Mouse (Mus musculus) 3T3-L1 (cell line): ENCODE measurements around the gene Ankrd33.

Source experiments
- DNase-seq: peaks from one replicate; pipeline ENCODE4 v3.0.0-alpha.2; 2015; ENCODE audit warnings: low read depth, low spot score

Gene Ankrd33

GRCm38 (mm10) chr15:101086451-101086850 lies 29.1 kb upstream of the Ankrd33 start:
- no peak for DNase-seq

DNA sequence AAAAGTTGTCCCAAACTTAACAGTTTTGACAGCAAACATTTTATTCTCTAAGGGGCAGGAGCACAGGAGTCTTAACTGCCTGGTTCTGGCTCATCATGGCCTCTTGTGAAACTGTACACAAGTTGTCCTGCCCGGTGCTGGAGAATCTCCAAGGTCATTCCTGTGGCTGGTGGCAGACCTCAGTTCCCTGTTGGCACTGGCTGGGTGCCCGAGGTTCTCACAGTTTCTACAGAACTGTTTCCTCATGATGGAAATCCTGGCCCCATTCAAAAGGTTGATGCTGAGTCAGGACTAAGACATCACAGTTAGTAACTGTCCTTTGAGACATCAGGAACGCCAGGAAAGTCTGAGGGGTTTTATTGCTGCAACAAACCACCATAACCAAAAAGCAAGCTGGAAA lies 28.6 kb upstream of the Ankrd33 start:
- peak; percentile 84 for DNase-seq

- no peak for DNase-seq
Observed at GRCm38 (mm10) chr15:101088291-101088690, 27.3 kb upstream of the Ankrd33 start.

- DNase-seq, result no peak
Observed at GRCm38 (mm10) chr15:101091551-101091950, 24.0 kb upstream of the Ankrd33 start.

DNA sequence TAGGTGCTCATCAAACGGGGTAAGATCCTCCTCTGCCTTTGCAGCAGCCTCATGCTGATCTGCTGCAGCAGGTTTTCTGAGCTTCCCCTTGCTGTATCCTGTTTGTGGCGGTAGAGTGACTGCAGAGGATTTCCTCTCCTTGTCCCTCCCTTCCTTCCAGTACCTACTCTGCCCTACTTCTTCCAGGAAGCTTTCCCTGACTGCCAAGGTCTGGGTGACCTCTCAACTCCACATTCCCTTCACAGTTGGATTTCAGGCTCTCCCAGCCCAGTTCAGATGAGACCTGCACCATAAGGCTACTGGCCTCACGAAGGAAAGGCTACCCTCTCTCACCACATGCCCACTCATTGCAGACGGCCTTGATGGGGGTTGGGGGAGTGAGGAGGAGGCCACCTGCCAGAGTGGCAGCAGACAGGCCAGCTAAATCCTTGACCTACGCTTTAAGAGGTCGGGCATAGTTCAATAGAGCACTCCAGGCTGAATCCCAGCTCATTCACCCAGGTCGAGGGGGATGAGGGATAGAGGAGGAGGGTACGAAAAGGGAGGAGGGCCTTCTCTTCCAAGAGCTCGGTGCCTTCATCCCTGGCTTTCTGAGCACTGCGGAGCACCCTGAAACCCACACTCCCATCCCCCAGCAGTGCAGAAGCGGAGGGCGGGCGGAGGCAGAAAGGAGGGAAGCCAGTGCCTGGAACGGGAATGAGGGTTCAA lies 23.3 kb upstream of the Ankrd33 start:
- DNase-seq, result no peak

- DNase-seq, result no peak
Observed at GRCm38 (mm10) chr15:101092829-101093648, 22.5 kb upstream of the Ankrd33 start.

DNA sequence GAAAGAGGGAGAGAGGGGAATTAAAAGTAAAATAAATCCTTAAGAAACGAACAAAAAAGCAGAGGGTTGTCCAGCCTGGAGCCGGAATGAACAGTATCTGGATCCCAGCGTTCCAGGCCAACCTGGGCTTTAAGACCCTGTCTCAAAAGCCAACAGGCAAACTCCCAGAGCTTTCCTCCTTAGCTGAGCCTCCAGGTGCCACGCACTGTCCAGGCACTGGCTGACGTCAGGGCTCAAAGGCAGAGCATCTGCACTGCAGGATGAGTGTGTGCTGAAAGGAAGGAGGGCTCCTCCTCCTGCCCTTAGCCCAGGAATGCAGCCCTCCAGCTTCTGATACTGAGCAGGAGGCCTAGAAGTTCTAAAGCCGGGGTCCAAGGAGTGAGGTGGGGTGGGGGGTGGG lies 21.6 kb upstream of the Ankrd33 start:
- no peak for DNase-seq

DNA sequence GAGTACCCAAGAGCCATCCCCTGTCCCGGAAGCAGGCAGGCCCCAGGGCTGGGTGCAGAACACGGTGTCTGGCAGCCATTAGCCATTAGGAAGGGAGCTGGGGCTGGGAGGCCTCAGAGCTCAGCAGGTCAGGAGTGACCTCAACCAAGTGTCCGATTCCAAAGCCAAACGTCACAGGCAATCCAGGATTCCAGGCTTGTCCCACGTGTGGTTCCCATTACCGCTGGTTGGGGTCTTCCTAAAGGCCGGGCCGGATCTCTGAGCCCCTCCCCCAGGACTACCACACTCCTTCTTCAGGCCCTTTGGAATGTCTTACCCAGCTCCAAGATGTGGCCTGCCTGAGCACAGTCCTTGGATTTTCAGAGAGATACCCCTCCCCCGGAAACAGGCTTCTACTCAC lies 20.6 kb upstream of the Ankrd33 start:
- no peak for DNase-seq

DNA sequence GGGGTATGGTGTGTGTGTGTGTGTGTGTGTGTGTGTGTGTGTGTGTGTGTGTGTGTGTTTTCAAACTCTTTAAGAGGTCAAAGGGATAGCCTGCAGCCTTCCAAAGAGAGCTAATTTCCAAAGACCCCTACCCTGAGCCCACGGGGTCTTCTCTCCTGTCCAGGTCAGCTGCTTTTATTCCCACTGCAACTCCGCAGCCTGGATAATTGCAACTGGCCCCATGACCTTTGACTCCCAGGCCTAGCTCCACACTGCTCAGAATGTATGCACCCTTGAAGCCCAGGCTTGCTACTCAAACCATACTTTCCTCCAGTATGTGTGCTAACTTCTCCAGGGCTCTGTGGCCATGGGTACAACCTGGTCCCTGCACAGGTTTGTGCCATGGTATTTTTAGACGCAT lies 20.2 kb upstream of the Ankrd33 start:
- DNase-seq, result no peak

DNA sequence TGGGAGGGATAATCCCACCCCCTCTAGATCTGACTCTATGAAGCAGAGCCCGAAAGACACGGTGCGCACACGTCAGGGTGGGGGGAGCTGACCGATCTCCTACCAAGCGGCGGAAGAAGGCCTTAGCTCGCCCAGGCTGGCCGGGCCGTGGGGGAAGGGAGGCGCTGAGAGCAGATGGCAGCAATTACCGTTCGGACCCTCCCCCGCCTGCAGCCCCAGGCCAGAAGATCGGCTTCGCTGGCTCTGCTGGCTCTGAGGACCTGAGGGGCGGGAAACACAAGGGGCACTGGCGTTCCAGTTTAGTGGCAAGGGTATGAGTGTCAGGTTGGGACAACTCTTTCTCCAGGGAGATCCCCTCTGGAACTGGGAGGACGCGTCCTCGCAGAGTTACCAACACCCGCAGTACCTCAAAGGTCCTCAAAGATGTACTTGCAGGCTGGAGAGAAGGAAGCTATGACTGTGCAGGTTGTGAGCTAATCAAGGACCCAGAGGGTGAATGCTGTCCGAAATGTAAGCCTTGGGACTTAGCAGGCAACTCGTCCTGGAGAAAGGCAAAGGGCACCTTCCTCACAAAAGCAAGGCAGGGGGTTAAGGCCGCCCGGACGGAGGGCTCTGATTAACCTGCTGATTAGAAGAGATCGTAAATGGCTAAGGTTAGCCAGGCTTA lies 17.4 kb upstream of the Ankrd33 start:
- DNase-seq, result no peak

GRCm38 (mm10) chr15:101100996-101101395 lies 14.6 kb upstream of the Ankrd33 start:
- no peak for DNase-seq

GRCm38 (mm10) chr15:101103605-101104304 lies 11.8 kb upstream of the Ankrd33 start:
- DNase-seq, result no peak

- DNase-seq, result peak; percentile 87
Observed at GRCm38 (mm10) chr15:101105496-101105994, 10.0 kb upstream of the Ankrd33 start.

DNA sequence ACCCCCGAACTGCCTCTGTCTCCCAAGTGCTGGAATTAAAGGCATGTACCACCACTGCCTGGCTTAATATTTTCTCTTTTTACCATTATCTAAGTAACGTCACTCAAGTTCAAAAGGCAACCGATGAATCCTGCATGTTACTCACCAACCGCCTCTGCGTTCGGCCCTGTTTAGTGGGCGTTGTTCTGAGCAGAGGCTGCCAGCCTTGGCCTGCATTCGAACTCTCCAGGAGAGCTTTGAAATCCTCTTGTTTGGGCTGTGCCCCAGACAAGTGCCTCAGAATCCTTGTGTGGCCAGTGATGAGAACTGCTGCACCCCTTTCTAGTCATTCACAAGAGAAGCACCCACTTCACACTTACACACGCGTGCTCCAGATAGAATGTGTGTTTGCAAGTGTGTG lies 9.5 kb upstream of the Ankrd33 start:
- no peak for DNase-seq

DNA sequence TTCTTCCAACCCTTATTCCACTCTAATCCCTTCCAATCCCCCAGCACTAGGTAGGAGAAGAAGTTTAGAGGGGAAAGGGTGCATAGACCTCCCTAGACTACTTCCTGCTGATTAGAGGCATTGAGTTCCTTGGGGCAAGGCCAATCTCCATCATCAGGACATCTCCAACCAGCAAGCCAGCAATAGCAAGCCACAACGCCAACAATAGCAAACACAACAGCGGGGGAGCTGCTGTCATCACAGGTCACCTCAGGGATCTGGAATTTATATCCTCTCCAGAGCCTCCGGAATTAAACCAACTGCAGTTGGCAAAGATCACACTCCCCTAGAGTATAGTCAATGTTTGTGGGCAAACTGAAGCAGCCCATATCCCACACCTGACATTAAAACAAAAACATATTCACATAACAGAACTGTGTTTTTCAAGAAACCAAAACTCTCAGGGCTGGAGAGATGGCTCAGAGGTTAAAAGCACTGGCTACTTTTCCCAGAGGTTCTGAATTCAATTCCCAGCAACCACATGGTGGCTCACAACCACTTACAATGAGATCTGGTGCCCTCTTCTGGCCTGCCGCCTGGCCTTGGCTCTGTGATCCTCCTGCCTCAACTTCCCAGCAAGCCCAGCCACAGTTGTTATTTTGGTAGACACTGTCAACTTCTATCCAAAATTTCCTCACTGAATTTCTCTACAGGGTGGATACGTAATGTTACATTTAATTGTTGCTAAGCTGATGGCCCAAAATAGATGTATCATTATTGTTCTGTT lies 7.5 kb upstream of the Ankrd33 start:
- no peak for DNase-seq

DNA sequence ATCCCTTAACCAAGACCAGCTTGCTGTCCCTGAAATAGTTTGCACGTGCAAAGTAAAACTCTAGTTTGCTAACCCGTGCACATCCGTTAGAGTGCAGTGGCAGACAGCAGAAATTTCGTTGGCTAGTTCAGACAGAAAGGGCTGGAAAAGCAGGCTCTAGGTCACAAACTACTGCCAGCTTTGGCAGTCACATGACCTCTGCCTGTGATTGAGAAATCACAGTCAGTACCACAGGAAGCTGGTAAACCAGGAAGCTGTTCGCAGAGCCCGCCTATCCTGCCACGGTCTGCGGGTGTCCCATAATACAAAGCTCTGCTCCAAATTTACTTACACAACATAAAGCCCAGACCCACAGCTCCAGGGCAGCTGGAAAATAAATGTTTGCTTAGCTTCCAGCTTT lies 2.4 kb upstream of the Ankrd33 start:
- DNase-seq, result peak; percentile 73

GRCm38 (mm10) chr15:101113778-101114177 lies 1.8 kb upstream of the Ankrd33 start:
- peak; percentile 40 for DNase-seq

- DNase-seq, result peak; percentile 46
Observed at GRCm38 (mm10) chr15:101118399-101119125, 3.0 kb downstream of the Ankrd33 start.

DNA sequence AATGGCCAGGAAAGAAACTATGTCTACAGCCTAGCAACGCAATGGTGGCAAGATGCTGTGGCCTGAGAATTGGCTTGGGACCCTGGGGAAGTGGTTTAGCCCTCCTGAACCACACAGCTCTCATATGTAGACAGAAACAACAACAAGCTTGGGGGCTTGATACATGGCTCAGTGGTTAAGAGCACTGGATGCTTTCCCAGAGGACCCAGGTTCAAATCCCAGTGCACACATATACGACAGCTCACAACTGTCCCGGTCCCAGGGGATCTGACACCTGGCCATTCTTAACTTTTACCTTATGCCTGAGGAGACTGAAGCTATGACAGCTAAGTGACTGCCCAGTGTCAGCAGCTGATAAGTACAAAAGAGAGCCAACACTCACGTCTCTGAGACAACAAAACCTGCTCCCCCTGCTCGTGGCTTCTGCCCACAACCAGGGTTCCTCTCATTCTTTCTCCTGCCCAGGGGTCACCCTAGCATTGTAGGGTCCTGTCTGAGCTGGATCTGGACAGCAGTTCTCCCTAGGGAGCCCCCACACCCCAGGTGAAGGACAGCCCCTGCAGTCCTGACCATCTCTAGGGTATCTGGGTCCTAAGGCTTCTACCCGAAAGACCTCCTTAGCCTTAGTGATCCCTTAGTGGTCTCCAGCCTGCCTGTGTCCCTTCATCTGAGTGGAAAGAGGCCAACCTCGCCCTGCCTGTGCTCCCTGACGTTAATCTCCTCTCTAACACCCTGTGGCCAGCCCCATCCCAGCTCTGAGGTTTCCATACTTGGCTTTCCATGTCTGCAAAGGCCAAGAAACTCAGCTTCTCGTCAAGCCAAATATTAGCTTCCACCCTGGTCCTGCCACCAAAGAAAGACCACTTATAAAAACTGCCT lies 6.1 kb downstream of the Ankrd33 start:
- no peak for DNase-seq
